Mouse (Mus musculus) CD8-positive naive resting alpha-beta T cell, adult 2 months (primary cell): ENCODE measurements around the gene Icosl.
"Not testable (repeated sequence)": the region's sequence is repeated elsewhere in the genome, so short reads cannot be mapped to it uniquely, and the experiment has no call there.

Experiments
- DNase-seq, 2 experiments: peaks; one replicate each; pipeline ENCODE4 v3.0.0; 2022; ENCODE audit warnings: low read depth in 2 of 2, low spot score in 2 of 2

Gene Icosl

GRCm38 (mm10) chr10:78114521-78115092 is 45.5 kb downstream of the Icosl start:
- DNase-seq = no peak

- DNase-seq = peak in 1 of 2 experiments; percentile 11
These were observed 46.1 kb downstream of the Icosl start for GRCm38 (mm10) chr10:78115153-78115552.

- DNase-seq = no peak
These were observed 50.3 kb downstream of the Icosl start for GRCm38 (mm10) chr10:78119422-78119821.

GRCm38 (mm10) chr10:78124137-78124536 is 55.0 kb downstream of the Icosl start:
- DNase-seq = not testable (repeated sequence)

DNA sequence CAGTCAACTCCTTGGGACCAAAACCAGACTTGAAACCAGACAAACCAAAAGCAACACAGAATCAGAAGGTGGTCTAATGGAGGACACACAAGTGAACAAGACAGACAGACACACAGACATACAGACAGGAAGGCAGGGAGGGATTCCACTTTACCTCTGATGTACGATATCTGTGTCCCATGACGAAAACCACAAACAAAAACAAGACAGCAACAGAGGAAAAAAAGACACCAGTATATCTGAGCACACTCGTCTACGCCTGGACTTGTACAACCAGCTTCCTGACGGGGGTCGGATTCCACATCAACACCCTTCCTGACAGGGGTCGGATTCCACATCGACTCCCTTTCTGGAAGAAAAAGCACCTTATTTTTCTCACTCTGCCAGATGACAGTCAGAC is 56.0 kb downstream of the Icosl start:
- not testable (repeated sequence) for DNase-seq

DNA sequence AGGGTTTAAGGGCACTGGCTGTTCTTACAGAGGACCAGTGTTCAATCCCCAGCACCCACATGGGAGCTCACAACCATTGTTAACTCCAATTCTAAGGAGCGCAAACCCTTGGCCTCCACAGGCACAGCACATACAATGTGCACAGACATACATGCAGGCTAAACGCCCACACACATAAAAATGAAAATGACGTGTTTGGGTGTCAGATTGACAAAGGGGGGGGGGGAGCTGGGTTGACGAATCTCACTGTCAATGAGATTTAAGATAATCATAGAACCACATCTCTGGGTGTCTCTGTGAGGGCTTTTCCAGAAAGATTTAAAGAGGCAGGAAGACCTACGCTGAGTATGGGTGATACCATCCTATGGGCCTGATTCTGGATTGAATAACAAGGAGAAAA is 57.2 kb downstream of the Icosl start:
- no peak for DNase-seq

DNA sequence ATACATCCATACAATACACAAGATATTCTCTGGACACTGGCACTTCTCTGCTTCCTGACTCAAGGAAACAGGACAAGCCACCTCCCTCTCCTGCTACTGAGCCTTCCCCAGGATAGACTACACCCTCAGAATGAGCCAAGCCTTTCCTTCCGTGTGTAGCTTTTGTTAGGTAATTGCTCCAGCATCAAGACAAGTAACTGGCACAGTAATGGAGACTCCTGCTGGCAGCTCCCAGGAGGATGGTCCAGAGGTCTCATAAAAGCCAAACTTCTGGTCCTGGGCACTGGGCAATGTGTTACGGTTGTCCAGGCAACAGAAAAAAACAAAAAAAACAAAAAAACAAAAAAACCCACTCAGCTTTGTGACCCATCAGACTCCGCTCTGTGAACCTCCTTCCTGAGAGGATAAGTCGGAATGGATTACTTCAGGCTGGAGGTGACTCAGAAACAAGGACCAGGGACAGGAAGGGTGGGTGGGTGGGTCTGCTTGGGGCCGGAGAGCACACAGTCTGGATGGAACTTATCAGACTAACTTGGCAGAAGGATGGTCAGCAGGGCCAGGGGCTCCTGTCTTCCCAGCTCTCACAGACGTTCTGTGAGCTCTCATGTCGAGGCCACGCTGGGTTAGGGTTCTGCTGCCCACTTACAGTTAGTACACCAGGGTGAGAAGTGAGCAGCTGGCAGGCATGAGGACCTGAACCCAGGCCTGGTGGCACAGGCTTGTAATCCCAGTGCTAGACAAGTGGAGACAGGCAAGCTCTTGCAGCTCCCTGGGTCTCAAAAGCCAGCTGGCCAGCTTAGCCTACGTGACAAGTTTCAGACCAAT is 58.2 kb downstream of the Icosl start:
- DNase-seq = no peak

DNA sequence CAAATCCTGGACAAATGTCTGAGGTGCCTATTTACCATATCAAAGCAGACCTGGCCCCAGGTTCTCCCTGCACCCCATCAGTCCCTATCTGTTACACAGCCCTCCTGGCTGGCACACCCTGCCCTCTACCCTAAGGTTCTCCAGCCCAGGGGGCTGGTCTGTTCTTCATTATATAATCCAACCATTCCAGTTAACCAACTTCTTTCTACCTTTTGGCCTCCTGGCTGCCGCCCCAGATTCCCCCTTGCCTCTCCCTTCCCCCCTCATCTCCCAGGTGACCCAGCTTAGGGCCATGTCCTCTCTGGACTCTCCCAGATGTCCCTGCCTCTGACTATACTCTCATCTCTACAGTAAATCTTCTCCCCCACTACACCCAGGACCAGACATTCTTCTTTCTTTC is 58.8 kb downstream of the Icosl start:
- DNase-seq = no peak

GRCm38 (mm10) chr10:78128647-78129046 is 59.5 kb downstream of the Icosl start:
- DNase-seq = no peak

GRCm38 (mm10) chr10:78129423-78129822 is 60.3 kb downstream of the Icosl start:
- DNase-seq = no peak

DNA sequence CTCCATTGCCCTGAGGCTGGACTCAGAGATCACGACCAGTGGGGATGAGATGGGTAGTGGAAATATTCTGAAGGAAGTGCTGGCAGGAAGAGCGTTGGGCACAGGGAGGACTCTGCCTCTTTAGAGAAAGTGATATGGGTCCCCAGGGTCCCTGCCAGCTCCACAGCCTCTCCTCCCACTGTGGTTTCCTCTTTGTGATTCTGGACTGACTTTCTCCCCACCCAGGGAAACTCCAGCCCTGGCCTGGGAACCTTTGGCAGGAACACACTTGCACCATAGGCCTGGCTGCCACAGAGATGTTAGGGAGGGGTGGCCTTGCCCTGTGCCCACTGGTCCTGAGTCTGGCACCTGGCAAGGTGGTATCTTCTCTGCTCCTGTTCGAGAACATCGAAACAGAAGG is 60.9 kb downstream of the Icosl start:
- DNase-seq = no peak
